Mouse (Mus musculus): ENCODE data around the gene Rp9.

DNA sequence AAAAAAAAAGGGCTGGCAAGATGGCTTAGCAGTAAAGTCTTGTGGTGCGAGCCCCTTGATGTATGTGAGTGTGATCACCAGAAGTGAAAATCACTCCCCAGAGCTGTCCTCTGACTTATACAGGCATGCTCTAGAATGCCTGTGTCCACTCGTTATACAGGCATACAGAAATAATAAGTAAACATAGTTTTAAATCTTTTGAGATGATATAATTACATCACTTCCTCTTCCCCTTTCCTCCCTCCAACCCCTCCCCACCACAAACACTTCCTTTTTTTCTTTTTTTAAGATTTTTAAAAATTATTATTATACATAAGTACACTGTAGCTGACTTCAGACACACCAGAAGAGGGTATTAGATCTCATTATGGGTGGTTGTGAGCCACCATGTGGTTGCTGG lies 74.8 kb downstream of the Rp9 start:
- TF ChIP-seq CTCF (IDR thresholded peaks at IDR 0.05; ENCODE audit: low read depth) (no peak), EP300 (IDR thresholded peaks at IDR 0.05; ENCODE audit: low read depth) (no peak)
